Mouse (Mus musculus): Measurements from ENCODE around the gene Plac9b.
"Not testable (repeated sequence)": the region's sequence is repeated elsewhere in the genome, so short reads cannot be mapped to it uniquely, and the experiment has no call there.

- TF ChIP-seq CTCF (IDR thresholded peaks at IDR 0.05; ENCODE audit: low read depth, low read length); GATA2 (IDR thresholded peaks at IDR 0.05; ENCODE audit: borderline replicate concordance, low read depth, low read length); POLR2AphosphoS5 (IDR thresholded peaks at IDR 0.05; ENCODE audit: insufficient replicate concordance, low read depth, low read length): not testable (repeated sequence)
Observed at GRCm38 (mm10) chr14:26162423-26162822, 19.9 kb downstream of the Plac9b start.

Data from G1E (cell line).